Mouse (Mus musculus): ENCODE results near the gene Slc30a2. TPM values are rescaled to one million over a fixed set of nuclear protein-coding genes. Genes with fewer than 3 reads are reported as not detected.

Gene Slc30a2
- polyA plus RNA-seq, 1 experiment from 2014 or later, result not detected

DNA sequence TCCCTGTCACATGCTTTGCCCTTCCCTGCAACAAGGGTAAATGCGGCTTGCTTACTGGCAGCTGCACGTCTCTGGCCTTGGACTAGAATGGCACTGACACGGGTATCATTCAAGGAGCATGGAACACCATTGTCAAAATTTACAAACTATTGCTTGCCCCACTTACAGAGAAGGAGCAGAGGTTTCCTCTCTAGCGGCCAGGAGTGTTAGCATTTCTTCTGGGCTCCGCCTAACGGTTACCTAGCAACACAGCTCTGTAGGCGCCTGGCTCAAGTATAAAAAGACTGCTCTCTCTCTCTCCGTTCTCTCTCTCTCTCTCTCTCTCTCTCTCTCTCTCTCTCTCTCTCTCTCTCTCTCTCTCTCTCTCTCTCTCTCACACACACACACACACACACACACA lies 49.6 kb downstream of the Slc30a2 start:
- no peaks in the 10 kb centered on the region for H3K9me3 ChIP-seq (replicated peaks)
- no peaks in the 10 kb centered on the region for H3K27me3 ChIP-seq
- no peak overlapping the region for H3K9ac ChIP-seq
- H3K36me3 ChIP-seq, result no peaks in the 10 kb centered on the region
- no peak overlapping the region for H3K27ac ChIP-seq
- no peak overlapping the region; the same call in 1 of the 2 replicates for H3K4me2 ChIP-seq (replicated peaks)
- 16% methylated on average over 8 of the region's 8 CpGs for whole genome bisulfite sequencing
- ATAC-seq (ENCODE audit: low FRiP score), result no peak
- no peak overlapping the region for H3K4me3 ChIP-seq
- H3K4me1 ChIP-seq, result peaks cover 16% of the 10 kb centered on the region

DNA sequence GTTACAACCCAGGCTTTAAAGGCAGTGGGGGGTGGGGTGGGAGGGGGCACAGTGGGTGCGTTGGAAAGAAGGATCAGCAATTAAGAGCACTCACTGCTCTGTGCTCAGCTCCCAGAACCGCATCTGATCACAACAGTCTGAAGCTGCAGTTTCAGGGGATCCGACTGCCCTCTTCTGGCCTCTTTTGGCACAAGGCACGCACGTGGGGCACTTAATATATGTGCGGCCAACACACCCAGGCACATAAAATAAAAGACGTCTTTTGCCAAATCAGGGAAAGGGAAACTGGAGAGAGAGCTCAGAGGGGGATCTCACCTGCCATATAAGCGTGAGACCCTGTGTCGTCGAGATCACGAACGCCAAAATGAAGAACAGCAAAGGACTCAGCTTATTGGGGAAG lies 50.0 kb downstream of the Slc30a2 start:
- H3K9me3 ChIP-seq (replicated peaks), result no peaks in the 10 kb centered on the region
- no peak for ATAC-seq (ENCODE audit: low FRiP score)
- H3K27ac ChIP-seq, result no peak overlapping the region
- peaks cover 18% of the 10 kb centered on the region for H3K4me1 ChIP-seq
- no peaks in the 10 kb centered on the region for H3K36me3 ChIP-seq
- H3K4me2 ChIP-seq (replicated peaks), result no peak overlapping the region; the same call in 1 of the 2 replicates
- no peak overlapping the region for H3K9ac ChIP-seq
- no peak overlapping the region for H3K4me3 ChIP-seq
- 20% methylated on average over 12 of the region's 12 CpGs for WGBS
- no peaks in the 10 kb centered on the region for H3K27me3 ChIP-seq

DNA sequence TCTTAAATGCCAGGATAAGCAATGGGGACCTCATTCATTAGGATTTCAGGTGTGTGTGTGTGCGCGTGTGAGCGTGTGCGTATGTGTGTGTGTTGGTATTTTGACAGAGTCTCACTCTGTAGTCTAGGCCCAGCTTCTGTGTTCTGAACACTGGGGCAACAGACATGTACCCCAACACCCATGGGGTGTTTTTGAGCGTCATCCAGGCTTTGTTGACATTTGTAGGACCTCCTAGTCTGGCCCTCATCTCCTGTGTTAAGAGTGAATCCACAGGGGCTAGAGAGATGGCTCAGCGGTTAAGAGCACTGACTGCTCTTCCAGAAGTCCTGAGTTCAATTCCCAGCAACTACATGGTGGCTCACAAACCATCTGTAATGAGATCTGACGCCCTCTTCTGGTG lies 52.2 kb downstream of the Slc30a2 start:
- Histone ChIP-seq H3K36me3 (no peaks in the 10 kb centered on the region), H3K4me2 (replicated peaks) (no peak overlapping the region), H3K4me1 (peaks cover 20% of the 10 kb centered on the region), H3K9ac (no peak overlapping the region), H3K4me3 (no peak overlapping the region), H3K27me3 (no peaks in the 10 kb centered on the region), H3K27ac (no peak overlapping the region), H3K9me3 (replicated peaks) (no peaks in the 10 kb centered on the region)
- no peak for ATAC-seq (ENCODE audit: low FRiP score)
- 93% methylated on average over 7 of the region's 7 CpGs for WGBS

DNA sequence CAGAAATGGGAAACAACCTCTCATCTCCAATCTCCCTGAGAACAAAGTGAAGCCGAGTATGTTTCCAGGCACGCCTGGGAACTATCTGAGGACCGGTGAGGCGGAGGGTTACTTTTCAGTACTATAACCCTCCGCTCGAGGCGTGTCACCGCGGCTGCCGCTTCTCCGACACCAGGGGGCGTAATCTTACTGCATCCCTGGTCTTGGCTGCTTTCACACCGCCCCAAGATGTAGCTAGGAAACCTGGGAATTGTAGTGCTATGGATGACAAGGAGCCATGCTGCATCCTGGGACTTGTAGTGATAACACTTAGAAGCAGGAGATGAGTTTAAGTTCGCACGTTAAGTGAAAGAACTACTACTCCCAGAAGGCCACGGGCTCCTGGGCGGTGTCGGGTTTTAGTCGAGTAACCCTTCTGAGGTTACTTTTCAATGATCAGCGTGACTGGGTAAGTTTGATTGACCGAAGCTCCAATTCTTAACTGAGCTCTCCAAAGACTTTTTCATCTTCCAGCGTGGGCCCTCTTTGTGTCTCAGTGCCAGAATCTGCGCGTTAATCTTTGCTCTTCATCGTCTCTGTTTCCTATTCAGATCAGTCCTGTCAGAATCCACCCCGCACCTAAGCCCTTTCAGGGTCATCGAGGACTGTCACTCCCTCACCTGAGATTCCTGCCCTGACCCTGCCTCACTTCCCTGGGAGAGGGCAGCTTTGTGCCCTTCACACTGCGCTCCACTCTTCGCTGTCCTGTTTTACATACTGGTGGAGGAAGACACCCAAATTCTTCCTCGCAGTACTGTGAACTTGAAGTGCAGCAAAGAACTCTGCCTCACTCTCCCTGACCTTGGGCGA lies 53.2 kb downstream of the Slc30a2 start, which contains the start of gene Pafah2:
Gene Pafah2, plus strand, starts transcription at position 344 of the 849 bp plus-strand sequence.
- peak within 1 kb of the TSS; percentile 66 for H3K9ac ChIP-seq
- H3K9me3 ChIP-seq (replicated peaks), result no peaks in the 10 kb centered on the region
- peak within 1 kb of the TSS; percentile 55 for H3K27ac ChIP-seq
- H3K4me2 ChIP-seq (replicated peaks), result peak within 1 kb of the TSS; percentile 68
- WGBS, result under 1% methylated on average over 31 of the region's 31 CpGs
- H3K4me3 ChIP-seq, result peak within 1 kb of the TSS; percentile 44
- no peaks in the 10 kb centered on the region for H3K27me3 ChIP-seq
- peak; percentile 99 for ATAC-seq (ENCODE audit: low FRiP score)
- no peaks in the 10 kb centered on the region for H3K36me3 ChIP-seq
- H3K4me1 ChIP-seq, result peaks cover 28% of the 10 kb centered on the region

DNA sequence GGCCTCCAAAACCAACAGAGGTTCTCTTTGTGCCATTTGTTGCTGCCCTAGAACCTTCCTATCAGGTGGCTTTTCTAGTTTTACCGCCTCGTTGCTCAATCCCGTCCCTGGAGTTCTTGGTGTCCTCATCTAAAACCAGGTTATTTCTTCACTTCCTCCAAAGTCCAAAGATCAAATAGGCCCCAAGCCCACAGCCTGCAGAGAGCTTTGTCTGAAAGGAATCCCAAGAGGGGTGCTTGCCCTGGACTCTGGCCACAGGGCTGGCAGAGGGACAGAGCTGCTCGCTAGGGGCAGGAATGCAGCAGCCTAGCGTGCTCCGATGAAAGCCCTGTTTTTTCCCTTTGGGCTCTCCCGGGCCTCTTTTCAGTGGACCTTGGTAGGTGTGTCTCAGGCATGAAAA lies 54.1 kb downstream of the Slc30a2 start:
- Histone ChIP-seq H3K27ac (peak overlapping the region; percentile 55; the same call in 1 of the 2 replicates), H3K4me3 (peak overlapping the region; percentile 44)

DNA sequence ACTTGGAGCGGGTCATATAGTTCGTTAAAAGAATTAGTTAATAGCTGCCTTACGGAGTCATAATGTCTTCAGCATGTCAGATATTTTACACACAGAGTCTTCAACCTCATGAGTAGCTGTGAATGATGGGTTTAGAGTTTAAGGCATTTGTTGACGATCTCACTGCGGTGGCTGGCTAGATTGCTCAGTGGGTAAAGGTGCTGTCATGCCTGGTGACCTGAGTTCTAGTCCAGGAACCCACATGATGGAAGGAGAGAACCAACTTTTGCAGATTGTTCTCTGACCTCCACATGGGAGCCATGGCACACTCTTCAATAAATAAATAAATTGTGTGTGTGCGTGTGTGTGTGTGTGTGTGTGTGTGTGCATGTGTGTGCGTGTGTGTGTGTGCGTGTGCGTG lies 54.8 kb downstream of the Slc30a2 start:
- 93% methylated on average over 9 of the region's 9 CpGs for WGBS
- H3K4me2 ChIP-seq (replicated peaks), result no peak overlapping the region
- no peaks in the 10 kb centered on the region for H3K36me3 ChIP-seq
- no peak overlapping the region for H3K4me3 ChIP-seq
- no peak overlapping the region for H3K9ac ChIP-seq
- H3K4me1 ChIP-seq, result peaks cover 35% of the 10 kb centered on the region
- no peaks in the 10 kb centered on the region for H3K27me3 ChIP-seq
- ATAC-seq (ENCODE audit: low FRiP score), result no peak
- H3K27ac ChIP-seq, result no peak overlapping the region
- no peaks in the 10 kb centered on the region for H3K9me3 ChIP-seq (replicated peaks)

More for the DNA sequence above, 54.1 kb downstream of the Slc30a2 start:
- H3K9ac ChIP-seq, result peak overlapping the region; percentile 66; the same call in 1 of the 2 replicates
- peak overlapping the region; percentile 68 for H3K4me2 ChIP-seq (replicated peaks)
- WGBS, result 26% methylated on average over 7 of the region's 7 CpGs
- peaks cover 37% of the 10 kb centered on the region for H3K4me1 ChIP-seq
- H3K36me3 ChIP-seq, result no peaks in the 10 kb centered on the region
- no peak for ATAC-seq (ENCODE audit: low FRiP score)
- no peaks in the 10 kb centered on the region for H3K9me3 ChIP-seq (replicated peaks)
- H3K27me3 ChIP-seq, result no peaks in the 10 kb centered on the region

DNA sequence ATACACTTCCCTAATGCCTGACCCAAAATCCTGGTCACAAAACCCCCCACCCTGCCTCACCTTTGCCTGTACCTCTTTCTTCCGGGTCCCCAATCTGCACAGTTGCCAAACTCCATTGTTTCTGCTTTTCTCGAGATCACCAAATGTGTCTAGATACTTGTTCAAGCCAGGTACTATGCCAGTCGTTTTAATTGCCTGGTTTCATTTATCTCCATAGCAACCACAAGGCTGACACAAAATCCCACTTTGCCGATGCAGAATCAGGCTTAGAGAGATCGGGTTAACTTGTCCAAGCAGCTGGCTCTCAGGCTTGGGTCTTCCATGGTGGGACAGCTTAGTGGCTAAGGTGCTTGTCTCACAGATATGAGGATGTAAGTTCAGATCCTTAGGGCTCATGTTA lies 57.2 kb downstream of the Slc30a2 start:
- 32% methylated on average over 5 of the region's 5 CpGs for WGBS
- Histone ChIP-seq H3K27ac (no peak overlapping the region; the same call in 1 of the 2 replicates), H3K9me3 (replicated peaks) (no peaks in the 10 kb centered on the region), H3K9ac (no peak overlapping the region), H3K4me2 (replicated peaks) (0 out of 2 replicates have a peak overlapping the region, but pooled peaks have one; percentile 53), H3K4me3 (no peak overlapping the region), H3K4me1 (peaks cover 39% of the 10 kb centered on the region), H3K36me3 (no peaks in the 10 kb centered on the region), H3K27me3 (no peaks in the 10 kb centered on the region)
- no peak for ATAC-seq (ENCODE audit: low FRiP score)

DNA sequence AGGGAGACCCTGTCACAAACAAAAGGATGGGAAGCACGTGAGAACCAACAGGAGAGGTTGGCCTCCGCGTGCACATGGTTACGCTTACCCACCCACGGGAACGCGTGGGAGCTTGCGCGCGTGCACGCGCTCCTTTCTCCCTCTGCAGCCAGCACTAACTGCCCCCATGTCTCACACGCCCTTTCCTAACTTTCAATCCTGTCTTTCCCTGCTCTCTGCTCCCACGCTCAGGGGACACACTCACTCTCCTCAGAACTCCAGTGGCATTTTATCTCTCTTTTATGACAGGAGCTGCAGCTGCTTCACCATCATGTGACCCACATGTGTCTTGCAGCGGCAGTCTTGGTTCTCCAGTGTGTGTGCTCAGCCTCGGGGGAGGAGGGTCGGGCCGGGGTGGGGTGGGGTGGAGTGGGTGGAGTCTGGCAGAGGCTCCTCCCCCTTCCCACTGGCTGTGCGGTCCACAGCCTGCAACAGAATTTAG lies 58.2 kb downstream of the Slc30a2 start:
- peak overlapping the region; percentile 39 for H3K9ac ChIP-seq
- H3K9me3 ChIP-seq (replicated peaks), result no peaks in the 10 kb centered on the region
- H3K4me3 ChIP-seq, result peak overlapping the region; percentile 24
- H3K4me1 ChIP-seq, result peaks cover 39% of the 10 kb centered on the region
- H3K27me3 ChIP-seq, result no peaks in the 10 kb centered on the region
- peak overlapping the region; percentile 53 for H3K4me2 ChIP-seq (replicated peaks)
- H3K27ac ChIP-seq, result peak overlapping the region; percentile 58; the same call in 1 of the 2 replicates
- peak; percentile 73 for ATAC-seq (ENCODE audit: low FRiP score)
- H3K36me3 ChIP-seq, result no peaks in the 10 kb centered on the region
- WGBS, result 6% methylated on average over 19 of the region's 19 CpGs

DNA sequence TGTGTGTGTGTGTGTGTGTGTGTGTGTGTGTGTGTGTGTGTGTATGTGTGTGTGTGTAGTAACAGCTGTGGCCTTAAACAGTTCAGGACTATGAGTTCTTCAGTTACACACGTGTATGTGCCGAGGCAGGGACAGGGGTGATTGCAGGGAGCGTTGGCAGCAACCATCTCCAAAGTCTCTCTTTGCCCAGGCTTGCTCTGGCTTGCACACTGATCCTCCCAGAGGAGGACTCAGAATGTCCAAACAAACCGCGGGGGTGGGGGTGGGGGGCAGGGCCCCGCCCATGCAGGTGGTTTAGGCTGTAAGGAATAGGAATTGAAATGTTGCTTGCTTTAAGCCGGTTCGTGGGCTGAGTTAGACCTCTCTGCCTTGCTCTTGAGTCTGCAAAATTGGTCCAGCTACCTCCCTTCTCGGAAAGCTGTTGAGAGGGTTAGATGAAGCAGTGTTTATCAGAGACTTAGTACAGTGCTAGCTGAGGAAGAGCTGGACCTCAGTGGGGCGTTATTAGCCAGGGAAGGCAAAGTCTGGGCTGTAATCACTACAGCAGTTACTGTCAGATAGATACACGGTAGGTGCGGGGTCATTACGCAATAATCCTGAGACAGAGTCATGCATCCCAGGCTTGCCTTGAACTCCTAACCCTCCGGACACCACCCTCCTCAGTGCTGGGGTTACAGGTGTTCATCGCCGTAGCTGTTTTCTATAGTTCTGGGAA lies 59.0 kb downstream of the Slc30a2 start:
- WGBS, result 70% methylated on average over 16 of the region's 16 CpGs
- H3K4me2 ChIP-seq (replicated peaks), result peak overlapping the region; percentile 53
- no peak overlapping the region for H3K4me3 ChIP-seq
- no peak for ATAC-seq (ENCODE audit: low FRiP score)
- H3K9ac ChIP-seq, result no peak overlapping the region
- no peaks in the 10 kb centered on the region for H3K27me3 ChIP-seq
- H3K36me3 ChIP-seq, result no peaks in the 10 kb centered on the region
- no peaks in the 10 kb centered on the region for H3K9me3 ChIP-seq (replicated peaks)
- H3K27ac ChIP-seq, result no peak overlapping the region
- H3K4me1 ChIP-seq, result peaks cover 33% of the 10 kb centered on the region

DNA sequence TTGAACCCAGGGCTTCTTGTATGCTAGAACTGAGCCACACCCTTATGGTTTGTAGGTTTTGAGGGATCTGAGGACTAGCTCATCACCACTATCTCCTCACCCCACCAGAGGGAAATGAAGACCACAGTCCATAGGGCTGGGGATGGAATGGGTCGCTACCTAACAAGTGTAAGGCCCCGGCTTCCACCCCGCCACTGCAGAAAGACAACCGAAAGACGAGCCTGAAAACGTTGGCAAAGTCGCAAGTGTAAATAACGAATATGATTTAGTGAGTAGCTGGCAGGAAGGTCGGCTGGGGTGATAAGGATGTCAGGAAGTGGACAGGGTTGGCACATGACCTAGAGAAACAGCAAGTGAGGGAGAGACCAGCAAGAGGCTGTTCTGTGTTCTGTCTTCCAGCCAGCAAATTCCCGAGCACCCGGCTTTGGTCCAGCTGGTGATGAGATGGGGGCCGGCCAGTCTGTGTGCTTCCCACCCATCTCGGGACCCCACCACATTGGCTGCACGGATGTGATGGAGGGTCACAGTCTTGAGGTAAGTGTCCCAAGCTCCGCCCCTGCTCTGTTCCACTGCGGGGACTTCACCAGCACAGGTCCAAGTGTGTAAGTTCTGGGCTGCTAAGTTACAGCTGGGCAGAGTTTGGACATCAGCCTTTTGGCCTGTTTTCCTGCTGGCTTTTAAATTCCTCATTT lies 59.7 kb downstream of the Slc30a2 start:
- 85% methylated on average over 16 of the region's 16 CpGs for WGBS
- H3K27ac ChIP-seq, result no peak overlapping the region
- no peak overlapping the region for H3K9ac ChIP-seq
- no peaks in the 10 kb centered on the region for H3K27me3 ChIP-seq
- H3K9me3 ChIP-seq (replicated peaks), result no peaks in the 10 kb centered on the region
- peaks cover 29% of the 10 kb centered on the region for H3K4me1 ChIP-seq
- H3K4me2 ChIP-seq (replicated peaks), result no peak overlapping the region
- H3K4me3 ChIP-seq, result no peak overlapping the region
- no peak for ATAC-seq (ENCODE audit: low FRiP score)
- H3K36me3 ChIP-seq, result no peaks in the 10 kb centered on the region

DNA sequence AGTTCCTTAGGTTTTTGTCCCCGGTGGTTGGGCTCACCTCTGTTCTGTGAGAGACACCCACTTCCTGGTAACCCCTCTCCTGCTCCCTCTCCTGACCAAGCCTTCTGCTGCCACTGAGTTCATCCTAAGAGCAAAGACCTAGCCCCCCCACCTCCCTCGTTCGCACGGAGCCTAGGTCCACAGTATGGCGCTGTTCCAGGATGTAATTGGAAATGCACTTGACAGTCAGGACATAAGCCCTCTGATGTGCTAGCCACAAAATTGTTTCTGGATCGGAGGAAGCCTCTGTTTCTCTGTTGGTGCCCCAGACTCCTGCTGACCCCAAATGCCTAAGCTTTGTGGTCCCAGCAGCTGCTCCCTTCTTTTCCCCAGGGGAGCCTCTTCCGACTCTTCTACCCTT lies 60.7 kb downstream of the Slc30a2 start:
- Histone ChIP-seq H3K4me2 (replicated peaks) (no peak overlapping the region), H3K27me3 (no peaks in the 10 kb centered on the region), H3K4me3 (no peak overlapping the region), H3K27ac (no peak overlapping the region), H3K4me1 (peaks cover 27% of the 10 kb centered on the region), H3K36me3 (no peaks in the 10 kb centered on the region), H3K9ac (no peak overlapping the region), H3K9me3 (replicated peaks) (no peaks in the 10 kb centered on the region)
- no peak for ATAC-seq (ENCODE audit: low FRiP score)
- WGBS, result 53% methylated on average over 7 of the region's 7 CpGs
